Mouse (Mus musculus): ENCODE measurements around the gene Rfx1.

Rfx1 gene

GRCm38 (mm10) chr8:84066291-84066930, at the start of gene Rfx1:
Rfx1 (plus strand) TSS chr8:84066834.
- DNase-seq, result peak; percentile 100

GRCm38 (mm10) chr8:84019738-84020137, 46.9 kb upstream of the Rfx1 start:
- no peak for DNase-seq

GRCm38 (mm10) chr8:84021096-84021495, 45.5 kb upstream of the Rfx1 start, which contains the start of gene Palm3:
Palm3 (plus strand) TSS chr8:84021471.
- no peak for DNase-seq

- no peak for DNase-seq
Measured at GRCm38 (mm10) chr8:84021569-84021968, 45.1 kb upstream of the Rfx1 start.

GRCm38 (mm10) chr8:84023085-84023484, 43.5 kb upstream of the Rfx1 start:
- DNase-seq, result no peak

- no peak for DNase-seq
Measured at GRCm38 (mm10) chr8:84023631-84024030, 43.0 kb upstream of the Rfx1 start.

- no peak for DNase-seq
Measured at GRCm38 (mm10) chr8:84024171-84024570, 42.5 kb upstream of the Rfx1 start.

GRCm38 (mm10) chr8:84025863-84026262, 40.8 kb upstream of the Rfx1 start:
- DNase-seq, result no peak

GRCm38 (mm10) chr8:84027449-84027848, 39.2 kb upstream of the Rfx1 start:
- DNase-seq, result no peak

GRCm38 (mm10) chr8:84029272-84029671, 37.4 kb upstream of the Rfx1 start:
- no peak for DNase-seq

GRCm38 (mm10) chr8:84032777-84033176, 33.9 kb upstream of the Rfx1 start:
- no peak for DNase-seq

GRCm38 (mm10) chr8:84038015-84038414, 28.6 kb upstream of the Rfx1 start:
- no peak for DNase-seq

- peak; percentile 64 for DNase-seq
Measured at GRCm38 (mm10) chr8:84039050-84039449, 27.6 kb upstream of the Rfx1 start.

- DNase-seq, result no peak
Measured at GRCm38 (mm10) chr8:84042066-84042947, 24.3 kb upstream of the Rfx1 start, which contains the start of gene Il27ra. Il27ra (minus strand) TSS chr8:84042589.

- no peak for DNase-seq
Measured at GRCm38 (mm10) chr8:84042948-84043342, 23.7 kb upstream of the Rfx1 start.

GRCm38 (mm10) chr8:84044103-84044502, 22.5 kb upstream of the Rfx1 start:
- no peak for DNase-seq

GRCm38 (mm10) chr8:84044900-84045299, 21.7 kb upstream of the Rfx1 start, which contains the start of gene Rln3:
Rln3 (minus strand) TSS chr8:84045000.
- DNase-seq, result no peak

GRCm38 (mm10) chr8:84046505-84046904, 20.1 kb upstream of the Rfx1 start:
- DNase-seq, result no peak

GRCm38 (mm10) chr8:84048171-84048570, 18.5 kb upstream of the Rfx1 start:
- no peak for DNase-seq

- DNase-seq, result no peak
Measured at GRCm38 (mm10) chr8:84052746-84053145, 13.9 kb upstream of the Rfx1 start.

GRCm38 (mm10) chr8:84053229-84053628, 13.4 kb upstream of the Rfx1 start:
- no peak for DNase-seq

GRCm38 (mm10) chr8:84057827-84058226, 8.8 kb upstream of the Rfx1 start:
- DNase-seq, result no peak

- DNase-seq, result no peak
Measured at GRCm38 (mm10) chr8:84059226-84059625, 7.4 kb upstream of the Rfx1 start.

GRCm38 (mm10) chr8:84060245-84060644, 6.4 kb upstream of the Rfx1 start:
- DNase-seq, result no peak

Data from cerebellum, adult 9-11 months (tissue).